Mouse (Mus musculus): ENCODE measurements around the gene Hoxb1. TPM values are rescaled to one million over a fixed set of nuclear protein-coding genes. Genes with fewer than 3 reads are reported as not detected.

The Hoxb1 gene
- total RNA-seq, 4 experiments from 2014 or later: not detected

- no peak for DNase-seq
Observed at GRCm38 (mm10) chr11:96350341-96350624, 15.3 kb upstream of the Hoxb1 start, which contains the start of gene Hoxb2. Gene Hoxb2 (plus strand): TSS chr11:96350525.

- DNase-seq: no peak
Observed at GRCm38 (mm10) chr11:96350791-96351190, 14.8 kb upstream of the Hoxb1 start.

- DNase-seq: no peak
Observed at GRCm38 (mm10) chr11:96351312-96351711, 14.2 kb upstream of the Hoxb1 start.

- DNase-seq: peak; percentile 70
Observed at GRCm38 (mm10) chr11:96351831-96352230, 13.7 kb upstream of the Hoxb1 start.

- DNase-seq: no peak
Observed at GRCm38 (mm10) chr11:96352691-96353521, 12.6 kb upstream of the Hoxb1 start.

GRCm38 (mm10) chr11:96353522-96353841, 12.1 kb upstream of the Hoxb1 start:
- no peak for DNase-seq

GRCm38 (mm10) chr11:96353939-96354338, 11.6 kb upstream of the Hoxb1 start:
- no peak for DNase-seq

- DNase-seq: no peak
Observed at GRCm38 (mm10) chr11:96354376-96354775, 11.2 kb upstream of the Hoxb1 start.

- DNase-seq: no peak
Observed at GRCm38 (mm10) chr11:96354801-96355311, 10.7 kb upstream of the Hoxb1 start.

GRCm38 (mm10) chr11:96363807-96364206, 1.7 kb upstream of the Hoxb1 start:
- no peak for DNase-seq

- no peak for DNase-seq
Observed at GRCm38 (mm10) chr11:96366092-96367041, 815 bp downstream of the Hoxb1 start.

GRCm38 (mm10) chr11:96367141-96367540, 1.6 kb downstream of the Hoxb1 start:
- DNase-seq: no peak

- DNase-seq: no peak
Observed at GRCm38 (mm10) chr11:96368686-96369085, 3.1 kb downstream of the Hoxb1 start.

- DNase-seq: no peak
Observed at GRCm38 (mm10) chr11:96369140-96369539, 3.6 kb downstream of the Hoxb1 start.

GRCm38 (mm10) chr11:96371726-96372125, 6.2 kb downstream of the Hoxb1 start:
- no peak for DNase-seq

- no peak for DNase-seq
Observed at GRCm38 (mm10) chr11:96372519-96372918, 7.0 kb downstream of the Hoxb1 start.

GRCm38 (mm10) chr11:96374810-96375209, 9.3 kb downstream of the Hoxb1 start:
- no peak for DNase-seq

GRCm38 (mm10) chr11:96383381-96383780, 17.8 kb downstream of the Hoxb1 start:
- no peak for DNase-seq

GRCm38 (mm10) chr11:96387635-96388034, 22.1 kb downstream of the Hoxb1 start:
- no peak for DNase-seq

- no peak for DNase-seq
Observed at GRCm38 (mm10) chr11:96396772-96397626, 31.4 kb downstream of the Hoxb1 start.

- no peak for DNase-seq
Observed at GRCm38 (mm10) chr11:96397806-96398335, 32.3 kb downstream of the Hoxb1 start.

- DNase-seq: no peak
Observed at GRCm38 (mm10) chr11:96399923-96400322, 34.4 kb downstream of the Hoxb1 start.
